Mouse (Mus musculus): ENCODE measurements around the gene Zfp13. TPM values are rescaled to one million over a fixed set of nuclear protein-coding genes. Genes with fewer than 3 reads are reported as not detected.

Gene Zfp13
- total and polyA plus RNA-seq, 3 experiments, result 0.08 to 0.38 TPM; not detected in 1

DNA sequence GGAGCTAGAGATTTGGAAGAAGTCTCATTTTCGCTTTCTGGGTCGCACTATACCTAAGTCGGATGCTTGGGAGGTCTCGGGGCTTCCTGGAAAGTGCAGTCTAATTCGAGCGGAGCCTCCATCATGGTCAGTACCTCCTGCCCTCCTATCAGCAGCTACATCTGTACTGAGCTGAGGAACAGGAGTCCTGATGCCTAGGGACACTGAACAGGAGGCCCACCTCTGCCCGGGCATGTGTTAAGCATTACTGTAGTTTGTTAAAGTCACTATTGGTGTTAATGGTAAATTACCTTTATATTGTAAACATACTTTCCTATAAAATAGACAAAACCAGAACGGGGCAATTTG is 34.9 kb downstream of the Zfp13 start:
- Histone ChIP-seq H3K27me3 (ENCODE audit: control insufficient read depth in 1 of 2, insufficient read depth in 2 of 2, low read length in 2 of 2) (no peaks in the 10 kb centered on the region), H3K4me1 (ENCODE audit: control insufficient read depth in 1 of 2, insufficient read depth in 2 of 2, low read length in 2 of 2) (peaks cover 2 to 7% of the 10 kb centered on the region in 2 experiments; a peak in 2 of 4 replicates), H3K9me3 (replicated peaks; ENCODE audit: insufficient read depth, low read length) (no peaks in the 10 kb centered on the region), H3K27ac (ENCODE audit: control insufficient read depth, low read depth, low read length) (peak overlapping the region; percentile 83), H3K4me3 (ENCODE audit: control insufficient read depth in 1 of 2, insufficient read depth in 1 of 2, low read depth in 2 of 2, low read length in 2 of 2) (peak overlapping the region; percentile 83 to 91), H3K79me2 (ENCODE audit: control insufficient read depth, insufficient read depth, low read length, poor library complexity) (peaks cover 6% of the 10 kb centered on the region; the same call in 1 of the 2 replicates), H3K9ac (ENCODE audit: control insufficient read depth, low read depth, low read length, poor library complexity, severe bottlenecking) (peak overlapping the region; percentile 86), H3K36me3 (ENCODE audit: control insufficient read depth in 1 of 2, insufficient read depth in 2 of 2, low read length in 2 of 2) (peaks cover 0 to 8% of the 10 kb centered on the region in 2 experiments; a peak in 1 of 4 replicates)
- DNase-seq (ENCODE audit: low read depth, low spot score), result no peak
- TF ChIP-seq TBP (IDR thresholded peaks at IDR 0.05; ENCODE audit: low read depth, low read length) (0 out of 2 replicates have a peak, but pooled peaks have one; percentile 84), MAFK (IDR thresholded peaks at IDR 0.05; ENCODE audit: borderline replicate concordance, low read depth, low read length) (no peak), MXI1 (IDR thresholded peaks at IDR 0.05; ENCODE audit: low read depth, low read length) (0 out of 2 replicates have a peak, but pooled peaks have one; percentile 14), GATA1 (IDR thresholded peaks at IDR 0.05; ENCODE audit: low read depth, low read length) (peak; percentile 37; the same call in 1 of the 2 replicates), SIN3A (IDR thresholded peaks at IDR 0.05; ENCODE audit: low read length) (peak; percentile 30; the same call in 1 of the 2 replicates), MYC (IDR thresholded peaks at IDR 0.05; ENCODE audit: low read depth, low read length) (peak; percentile 44; the same call in 1 of the 2 replicates)

- H3K27me3 ChIP-seq (ENCODE audit: control insufficient read depth in 1 of 2, insufficient read depth in 2 of 2, low read length in 2 of 2), result no peaks in the 10 kb centered on the region
- no peaks in the 10 kb centered on the region for H3K9me3 ChIP-seq (replicated peaks; ENCODE audit: insufficient read depth, low read length)
- H3K79me2 ChIP-seq (ENCODE audit: control insufficient read depth, insufficient read depth, low read length, poor library complexity), result peaks cover 6% of the 10 kb centered on the region; the same call in 1 of the 2 replicates
- DNase-seq (ENCODE audit: low read depth, low spot score), result peak; percentile 97
- H3K4me1 ChIP-seq (ENCODE audit: control insufficient read depth in 1 of 2, insufficient read depth in 2 of 2, low read length in 2 of 2), result peaks cover 2 to 7% of the 10 kb centered on the region in 2 experiments; a peak in 2 of 4 replicates
- peak within 1 kb of the TSS; percentile 84 for H3K27ac ChIP-seq (ENCODE audit: control insufficient read depth, low read depth, low read length)
- H3K36me3 ChIP-seq (ENCODE audit: control insufficient read depth in 1 of 2, insufficient read depth in 2 of 2, low read length in 2 of 2), result peaks cover 0 to 8% of the 10 kb centered on the region in 2 experiments; a peak in 1 of 4 replicates
- H3K4me3 ChIP-seq (ENCODE audit: control insufficient read depth in 1 of 2, insufficient read depth in 1 of 2, low read depth in 2 of 2, low read length in 2 of 2), result peak within 1 kb of the TSS; percentile 83 to 91
- peak within 1 kb of the TSS; percentile 86 for H3K9ac ChIP-seq (ENCODE audit: control insufficient read depth, low read depth, low read length, poor library complexity, severe bottlenecking)
- TF ChIP-seq CTCF (IDR thresholded peaks at IDR 0.05 in 2 of 3, conservative IDR thresholded peaks at IDR 0.05 in 1 of 3; ENCODE audit: control insufficient read depth in 1 of 3, insufficient read depth in 1 of 3, low read depth in 2 of 3, low read length in 3 of 3, poor library complexity in 1 of 3, severe bottlenecking in 1 of 3), result no peak
- no peak for TF ChIP-seq GABPA (IDR thresholded peaks at IDR 0.05; ENCODE audit: low read depth, low read length)
- no peak for TF ChIP-seq MYB (IDR thresholded peaks at IDR 0.05; ENCODE audit: low read depth, low read length)
- TF ChIP-seq ZNF384 (IDR thresholded peaks at IDR 0.05; ENCODE audit: low read depth, low read length), result peak; percentile 59
- no peak for TF ChIP-seq ZC3H11A (IDR thresholded peaks at IDR 0.05; ENCODE audit: low read depth, low read length)
- no peak for TF ChIP-seq E2F4 (IDR thresholded peaks at IDR 0.05; ENCODE audit: borderline replicate concordance, low read depth, low read length)
- no peak for TF ChIP-seq ZMIZ1 (IDR thresholded peaks at IDR 0.05; ENCODE audit: low read depth, low read length)
- TF ChIP-seq MXI1 (IDR thresholded peaks at IDR 0.05; ENCODE audit: low read depth, low read length), result peak; percentile 65
- no peak for TF ChIP-seq MEF2A (IDR thresholded peaks at IDR 0.05; ENCODE audit: extremely low read depth, insufficient replicate concordance, low read depth, low read length, poor library complexity, severe bottlenecking)
- TF ChIP-seq SMC3 (IDR thresholded peaks at IDR 0.05; ENCODE audit: low read depth, low read length), result no peak
- TF ChIP-seq JUND (IDR thresholded peaks at IDR 0.05; ENCODE audit: low read depth, low read length), result no peak
- TF ChIP-seq POLR2A (IDR thresholded peaks at IDR 0.05; ENCODE audit: control insufficient read depth in 1 of 2, insufficient read depth in 1 of 2, low read depth in 1 of 2, low read length in 2 of 2, poor library complexity in 1 of 2), result peak; percentile 87 to 88; a peak in 3 of 4 replicates
- peak; percentile 66 for TF ChIP-seq GATA1 (IDR thresholded peaks at IDR 0.05; ENCODE audit: low read depth, low read length)
- TF ChIP-seq EP300 (IDR thresholded peaks at IDR 0.05; ENCODE audit: low read depth in 1 of 2, low read length in 2 of 2), result 0 out of 4 replicates have a peak, but pooled peaks of 1 of the 2 experiments have one; percentile 39
- no peak for TF ChIP-seq RAD21 (IDR thresholded peaks at IDR 0.05; ENCODE audit: low read depth, low read length)
- peak; percentile 43 for TF ChIP-seq TCF12 (IDR thresholded peaks at IDR 0.05; ENCODE audit: low read depth, low read length)
- peak; percentile 86 for TF ChIP-seq NELFE (IDR thresholded peaks at IDR 0.05; ENCODE audit: low read depth, low read length)
- TF ChIP-seq UBTF (IDR thresholded peaks at IDR 0.05; ENCODE audit: borderline replicate concordance, insufficient read depth, low read depth, low read length), result no peak
- peak; percentile 96 for TF ChIP-seq NRF1 (IDR thresholded peaks at IDR 0.05; ENCODE audit: insufficient read depth, low read depth, low read length, poor library complexity, severe bottlenecking)
- no peak for TF ChIP-seq POLR2AphosphoS5 (IDR thresholded peaks at IDR 0.05; ENCODE audit: borderline replicate concordance, low read depth, low read length)
- TF ChIP-seq TAL1 (IDR thresholded peaks at IDR 0.05; ENCODE audit: low read length), result no peak
- no peak for TF ChIP-seq MAZ (IDR thresholded peaks at IDR 0.05; ENCODE audit: low read depth, low read length)
- peak; percentile 87 for TF ChIP-seq HCFC1 (IDR thresholded peaks at IDR 0.05; ENCODE audit: low read depth, low read length)
- TF ChIP-seq BHLHE40 (IDR thresholded peaks at IDR 0.05; ENCODE audit: borderline replicate concordance, low read depth, low read length), result peak; percentile 76; the same call in 1 of the 2 replicates
- TF ChIP-seq ETS1 (IDR thresholded peaks at IDR 0.05; ENCODE audit: low read depth, low read length), result 0 out of 2 replicates have a peak, but pooled peaks have one; percentile 31
These were observed 35.5 kb downstream of the Zfp13 start, which contains the start of gene Zfp213 for GRCm38 (mm10) chr17:23563595-23564367. Gene Zfp213, minus strand, starts transcription at chr17:23564238.

Measured in MEL (cell line).